Mouse (Mus musculus) liver, adult 2 months (tissue): ENCODE measurements around the gene Mccc1. TPM values are rescaled to one million over a fixed set of nuclear protein-coding genes. Genes with fewer than 3 reads are reported as not detected.

Source experiments
- DNase-seq: peaks from one replicate; pipeline ENCODE4 v3.0.0-alpha.2; 2011; ENCODE audit warnings: low read depth, low spot score; ENCODE audit errors: extremely low read depth
- H3K27ac ChIP-seq: fragments of 200-500 bp; replicated peaks from 2 replicates; pipeline ENCODE4 v1.5.1; 2012; ENCODE audit warnings: low read depth, mild to moderate bottlenecking, control low read depth, inconsistent platforms, low read length; ENCODE audit not compliant: insufficient read depth
- H3K27me3 ChIP-seq: fragments of 200-500 bp; 2 replicates; pipeline ENCODE4 v1.6.1; 2012; ENCODE audit warnings: mild to moderate bottlenecking, moderate library complexity, low read length, inconsistent platforms; ENCODE audit not compliant: control insufficient read depth, insufficient read depth
- H3K36me3 ChIP-seq: fragments of 200-500 bp; 2 replicates; pipeline ENCODE4 v1.6.1; 2012; ENCODE audit warnings: low read length, inconsistent platforms; ENCODE audit not compliant: control insufficient read depth, insufficient read depth
- H3K4me1 ChIP-seq: fragments of 200-500 bp; 2 replicates; pipeline ENCODE4 v1.6.1; 2011; ENCODE audit warnings: low read length; ENCODE audit not compliant: control insufficient read depth, insufficient read depth
- H3K4me3 ChIP-seq: fragments of 200-500 bp; 2 replicates; pipeline ENCODE4 v1.5.1; 2011; ENCODE audit warnings: low read depth, mild to moderate bottlenecking, control low read depth, low read length, moderate library complexity; ENCODE audit not compliant: insufficient read depth
- H3K79me2 ChIP-seq: fragments of 200-500 bp; 2 replicates; pipeline ENCODE4 v1.6.1; 2012; ENCODE audit warnings: inconsistent platforms, mild to moderate bottlenecking, low read length, moderate library complexity; ENCODE audit not compliant: control insufficient read depth, insufficient read depth
- H3K9ac ChIP-seq: fragments of 200-500 bp; 2 replicates; pipeline ENCODE4 v1.6.1; 2012; ENCODE audit warnings: low read depth, mild to moderate bottlenecking, control low read depth, inconsistent platforms, low read length
- CTCF ChIP-seq: fragments of 200-500 bp; IDR thresholded peaks from 2 replicates; pipeline ENCODE4 v1.5.1; 2011; ENCODE audit warnings: low read depth, low read length, control low read depth
- POLR2A ChIP-seq: fragments of 200-500 bp; IDR thresholded peaks from 2 replicates; pipeline ENCODE4 v1.6.1; 2011; ENCODE audit warnings: low read length, control low read depth; ENCODE audit not compliant: insufficient read depth; ENCODE audit errors: extremely low read depth
- WGBS: fragments of 180-500 bp; shearing (Covaris S2); methylation state at CpG from one replicate; pipeline ENCODE4 v1.1.7; 2018; 5-methylcytosine and 5-hydroxymethylcytosine counted together
- polyA plus RNA-seq: library from polyadenylated mRNA; depleted of rRNA; stranded (reverse); fragments of >200 nt; gene quantifications from 2 replicates; pipeline ENCODE4 v1.2.3, GENCODE M21; 2012; rRNA removed
- total RNA-seq: library from RNA; depleted of rRNA; stranded (reverse); fragments of >200 nt; gene quantifications from 2 replicates; pipeline ENCODE4 v1.2.3, GENCODE M21; 2014; rRNA removed

The Mccc1 gene
- total RNA-seq, result 44.0 and 49.7 TPM in 2 replicates
- 25.3 and 26.3 TPM in 2 replicates for polyA plus RNA-seq

- Histone ChIP-seq H3K27ac (peak within 1 kb of the TSS; percentile 98), H3K4me1 (peaks cover 1% of the 10 kb centered on the region; the same call in 1 of the 2 replicates), H3K9ac (peak within 1 kb of the TSS; percentile 93), H3K27me3 (no peaks in the 10 kb centered on the region), H3K36me3 (no peaks in the 10 kb centered on the region; the same call in 1 of the 2 replicates), H3K4me3 (peak within 1 kb of the TSS; percentile 86), H3K79me2 (peaks cover 3% of the 10 kb centered on the region; the same call in 1 of the 2 replicates)
- TF ChIP-seq POLR2A, result 0 out of 2 replicates have a peak, but pooled peaks have one; percentile 14
- TF ChIP-seq CTCF, result no peak
- DNase-seq, result peak; percentile 95
- under 1% methylated on average over 39 of the region's 39 CpGs for WGBS
These were observed at the start of gene Mccc1 for GRCm38 (mm10) chr3:36000275-36001239. Gene Mccc1 (minus strand): TSS chr3:36000678.

- WGBS, result 13% methylated on average over 1 of the region's 1 CpGs
- H3K9ac ChIP-seq, result no peak overlapping the region
- H3K79me2 ChIP-seq, result no peaks in the 10 kb centered on the region
- TF ChIP-seq POLR2A (no peak), CTCF (no peak)
- DNase-seq, result peak; percentile 95
- H3K36me3 ChIP-seq, result no peaks in the 10 kb centered on the region
- H3K4me3 ChIP-seq, result no peak overlapping the region
- no peaks in the 10 kb centered on the region for H3K27me3 ChIP-seq
- peaks cover 3% of the 10 kb centered on the region; the same call in 1 of the 2 replicates for H3K4me1 ChIP-seq
- peak overlapping the region; percentile 61 for H3K27ac ChIP-seq
These were observed 48.6 kb upstream of the Mccc1 start for GRCm38 (mm10) chr3:36049106-36049505.

- 45% methylated on average over 4 of the region's 4 CpGs for WGBS
- no peak for TF ChIP-seq CTCF
- TF ChIP-seq POLR2A, result no peak
- Histone ChIP-seq H3K4me1 (peaks cover 3% of the 10 kb centered on the region; the same call in 1 of the 2 replicates), H3K27me3 (no peaks in the 10 kb centered on the region), H3K27ac (no peak overlapping the region), H3K4me3 (no peak overlapping the region), H3K79me2 (no peaks in the 10 kb centered on the region), H3K9ac (no peak overlapping the region), H3K36me3 (no peaks in the 10 kb centered on the region)
- peak; percentile 55 for DNase-seq
These were observed 44.6 kb upstream of the Mccc1 start for GRCm38 (mm10) chr3:36045086-36045485.

- Histone ChIP-seq H3K4me3 (no peak overlapping the region), H3K27ac (no peak overlapping the region), H3K4me1 (peaks cover 3% of the 10 kb centered on the region; the same call in 1 of the 2 replicates), H3K79me2 (no peaks in the 10 kb centered on the region), H3K27me3 (no peaks in the 10 kb centered on the region), H3K9ac (no peak overlapping the region), H3K36me3 (no peaks in the 10 kb centered on the region)
- peak; percentile 91 for DNase-seq
- no peak for TF ChIP-seq POLR2A
- no peak for TF ChIP-seq CTCF
These were observed 44.0 kb upstream of the Mccc1 start for GRCm38 (mm10) chr3:36044520-36044919.

- 73% methylated on average over 6 of the region's 6 CpGs for WGBS
- H3K27ac ChIP-seq, result no peak overlapping the region
- no peak for DNase-seq
- no peak for TF ChIP-seq POLR2A
- no peak for TF ChIP-seq CTCF
- H3K79me2 ChIP-seq, result no peaks in the 10 kb centered on the region
- H3K36me3 ChIP-seq, result no peaks in the 10 kb centered on the region
- no peaks in the 10 kb centered on the region for H3K4me1 ChIP-seq
- no peak overlapping the region for H3K9ac ChIP-seq
- no peak overlapping the region for H3K4me3 ChIP-seq
- H3K27me3 ChIP-seq, result no peaks in the 10 kb centered on the region
These were observed 31.4 kb upstream of the Mccc1 start for GRCm38 (mm10) chr3:36031740-36032510.
